Mouse (Mus musculus): ENCODE results near the gene Dnajc28.
A peak's percentile ranks its signal among the peaks of the same experiment; 100 is the strongest.
"Not testable (repeated sequence)": the region's sequence is repeated elsewhere in the genome, so short reads cannot be mapped to it uniquely, and the experiment has no call there.

Dnajc28 gene

DNA sequence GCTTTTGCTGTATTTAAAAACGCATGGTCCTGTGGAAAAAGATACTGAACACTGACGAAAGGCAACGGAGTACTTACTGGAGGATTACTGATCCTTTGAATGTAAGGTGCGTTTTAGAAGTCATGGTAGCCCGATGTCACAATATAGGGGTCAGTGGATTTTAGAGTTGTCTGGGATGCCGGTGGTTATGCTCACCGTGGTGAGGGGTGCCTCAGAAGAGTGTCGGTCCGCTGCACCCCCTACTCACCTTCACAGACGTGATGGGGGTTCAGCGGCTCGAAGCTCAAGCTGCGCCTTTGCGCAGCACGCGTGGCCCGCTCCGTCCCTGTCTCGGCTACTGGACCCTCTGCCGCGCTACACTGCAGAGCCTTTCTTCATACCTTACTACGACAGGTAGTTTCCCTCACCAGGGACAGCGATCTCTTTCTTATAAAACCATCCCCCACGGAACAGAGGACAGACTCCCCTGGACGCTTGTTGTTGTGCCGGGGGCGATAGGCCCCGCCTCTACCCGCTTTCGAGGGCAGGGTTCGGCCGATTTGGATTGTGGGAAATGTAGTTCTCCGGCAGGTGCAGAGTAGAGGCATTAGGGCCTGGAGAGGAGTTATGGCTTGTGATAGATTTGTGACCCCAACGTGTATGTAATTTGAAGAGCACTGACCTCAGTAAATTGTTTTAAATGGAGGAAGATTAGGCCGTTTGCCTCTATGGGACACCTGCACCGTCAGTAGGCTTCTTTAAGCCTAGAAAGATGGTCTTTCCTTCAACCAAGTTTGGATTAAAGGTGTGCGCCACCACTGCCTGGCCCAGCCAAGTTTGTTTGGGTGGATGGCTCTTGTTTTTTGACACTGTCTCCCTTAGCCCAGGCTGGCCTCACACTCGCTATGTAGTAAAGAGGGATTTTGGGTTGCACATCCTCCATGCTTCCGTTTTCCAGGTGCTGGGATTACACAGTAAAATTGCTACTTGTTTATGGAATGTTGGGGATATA, at the start of gene Dnajc28:
Gene Dnajc28 (minus strand): TSS at position 516 of the 991 bp plus-strand sequence.
- DNase-seq: peak; percentile 87 to 91

DNA sequence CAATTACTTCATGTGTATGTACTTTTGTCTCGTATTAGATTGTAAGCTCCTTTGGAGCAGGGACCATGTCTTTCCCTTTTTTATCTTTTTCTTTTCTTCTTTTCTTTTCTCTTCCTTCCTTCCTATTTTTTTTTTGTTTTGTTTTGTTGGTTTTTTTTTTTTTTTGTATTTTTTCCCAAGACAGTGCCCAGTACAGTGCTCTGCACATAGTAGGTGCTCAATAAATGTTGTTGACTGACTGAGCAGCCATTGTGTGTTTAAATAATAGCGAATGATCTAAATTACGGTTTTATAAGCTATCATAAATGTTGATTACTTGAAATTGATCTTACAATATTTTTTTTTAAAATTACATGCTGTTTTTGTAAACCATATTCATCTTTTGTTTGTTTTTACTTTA, 45.0 kb upstream of the Dnajc28 start:
- no peak for DNase-seq

DNA sequence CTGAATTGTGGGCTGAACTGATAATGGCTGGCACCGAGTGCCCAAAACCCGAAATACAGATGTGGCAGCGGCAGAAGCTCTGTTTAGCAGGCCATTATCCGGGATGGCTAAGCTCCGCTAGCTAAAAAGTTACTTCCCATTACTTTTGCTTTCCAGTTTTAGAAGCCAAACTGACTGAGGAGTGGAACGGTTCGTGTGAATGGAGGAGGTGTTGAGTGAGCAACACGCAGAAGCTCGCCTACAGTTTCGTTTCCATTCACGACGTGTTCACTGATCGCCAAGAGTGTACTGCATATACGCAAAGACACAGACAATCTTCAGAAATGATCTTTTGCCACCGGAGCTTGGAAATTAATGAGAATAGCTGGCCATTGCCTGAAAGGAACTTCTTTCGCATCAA, 43.5 kb upstream of the Dnajc28 start:
- DNase-seq: no peak

DNA sequence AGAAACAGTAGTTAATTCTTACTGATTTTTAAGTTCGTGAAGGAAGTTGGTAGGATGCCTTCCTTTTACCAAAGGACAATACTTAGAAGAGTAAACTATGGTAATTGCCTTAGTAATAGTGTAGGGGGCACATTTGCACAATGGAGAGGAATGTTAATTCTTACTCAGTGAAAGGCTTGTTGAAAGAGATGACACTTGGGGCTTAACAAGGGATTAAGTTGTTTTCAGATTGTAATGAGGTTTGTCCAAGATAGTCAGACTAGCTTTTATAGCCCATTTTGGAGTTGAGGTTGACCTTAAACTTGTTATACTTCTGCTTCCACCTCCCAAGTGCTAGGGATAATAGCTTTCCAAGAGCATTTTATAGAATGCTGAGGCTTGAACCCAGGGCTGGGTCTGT, 42.6 kb upstream of the Dnajc28 start:
- DNase-seq: no peak

- no peak for DNase-seq
Measured at GRCm38 (mm10) chr16:91659798-91660197, 41.0 kb upstream of the Dnajc28 start.

- DNase-seq: no peak
Measured at GRCm38 (mm10) chr16:91658471-91658870, 39.6 kb upstream of the Dnajc28 start.

GRCm38 (mm10) chr16:91657285-91657684, 38.5 kb upstream of the Dnajc28 start:
- no peak for DNase-seq

GRCm38 (mm10) chr16:91655285-91655684, 36.5 kb upstream of the Dnajc28 start:
- no peak for DNase-seq

DNA sequence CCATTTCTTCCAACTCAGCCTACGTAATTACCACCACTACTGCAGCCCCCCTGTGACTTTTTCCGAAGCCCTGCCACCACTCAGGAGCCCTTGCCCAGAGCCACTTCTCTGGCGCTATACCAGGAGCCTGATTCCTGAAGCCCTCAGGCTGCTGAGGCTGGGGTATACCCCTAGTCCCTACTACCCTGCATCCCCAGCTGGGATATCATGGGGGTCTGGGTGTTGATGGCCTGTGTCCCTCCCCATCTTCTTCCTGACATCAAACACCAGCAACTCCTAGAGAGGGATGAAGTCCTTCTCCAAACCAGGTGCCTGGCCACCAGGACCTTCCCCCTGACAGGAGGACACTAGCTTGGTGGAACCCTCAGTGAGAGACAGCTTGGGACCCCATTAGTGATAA, 33.4 kb upstream of the Dnajc28 start:
- no peak for DNase-seq

DNA sequence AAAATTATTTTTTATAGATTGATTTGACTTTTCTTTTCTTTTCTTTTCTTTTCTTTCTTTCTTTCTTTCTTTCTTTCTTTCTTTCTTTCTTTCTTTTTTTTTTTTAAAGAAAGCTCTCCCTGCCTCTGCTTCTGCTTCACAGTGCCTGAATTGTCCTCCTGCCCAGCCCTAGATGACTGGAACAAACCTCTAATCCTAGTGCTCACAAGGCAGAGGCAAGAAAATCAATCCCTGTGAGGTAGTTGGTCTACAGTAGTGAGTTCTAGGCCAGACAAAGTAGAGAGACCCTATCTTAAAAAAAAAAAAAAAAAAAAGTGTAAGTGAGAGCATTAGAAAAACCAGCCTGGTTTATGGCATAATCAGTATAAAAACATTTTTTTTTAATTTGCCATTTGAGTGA, 31.0 kb upstream of the Dnajc28 start:
- no peak for DNase-seq

DNA sequence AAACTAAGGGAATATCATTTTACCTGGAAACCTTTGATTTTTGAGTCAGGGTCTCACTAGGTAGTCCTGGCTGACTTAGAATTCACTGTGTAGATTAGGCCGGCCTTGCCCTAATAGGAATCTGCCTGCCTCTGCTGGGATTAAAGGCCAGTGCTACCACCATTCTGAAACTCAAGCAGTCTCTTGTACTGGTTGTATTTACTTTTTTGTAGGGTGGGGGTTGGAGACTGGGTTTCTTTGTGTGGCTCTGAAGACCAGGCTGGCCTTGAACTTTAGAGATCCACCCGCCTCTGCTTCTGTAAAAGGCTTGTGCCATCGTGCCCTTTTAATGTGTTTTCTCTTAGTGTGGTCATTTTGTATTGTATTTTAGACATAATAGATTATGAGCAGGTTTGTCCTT, 30.4 kb upstream of the Dnajc28 start:
- no peak for DNase-seq

- peak; percentile 82 to 88 for DNase-seq
Measured at GRCm38 (mm10) chr16:91648220-91648550, 29.4 kb upstream of the Dnajc28 start.

DNA sequence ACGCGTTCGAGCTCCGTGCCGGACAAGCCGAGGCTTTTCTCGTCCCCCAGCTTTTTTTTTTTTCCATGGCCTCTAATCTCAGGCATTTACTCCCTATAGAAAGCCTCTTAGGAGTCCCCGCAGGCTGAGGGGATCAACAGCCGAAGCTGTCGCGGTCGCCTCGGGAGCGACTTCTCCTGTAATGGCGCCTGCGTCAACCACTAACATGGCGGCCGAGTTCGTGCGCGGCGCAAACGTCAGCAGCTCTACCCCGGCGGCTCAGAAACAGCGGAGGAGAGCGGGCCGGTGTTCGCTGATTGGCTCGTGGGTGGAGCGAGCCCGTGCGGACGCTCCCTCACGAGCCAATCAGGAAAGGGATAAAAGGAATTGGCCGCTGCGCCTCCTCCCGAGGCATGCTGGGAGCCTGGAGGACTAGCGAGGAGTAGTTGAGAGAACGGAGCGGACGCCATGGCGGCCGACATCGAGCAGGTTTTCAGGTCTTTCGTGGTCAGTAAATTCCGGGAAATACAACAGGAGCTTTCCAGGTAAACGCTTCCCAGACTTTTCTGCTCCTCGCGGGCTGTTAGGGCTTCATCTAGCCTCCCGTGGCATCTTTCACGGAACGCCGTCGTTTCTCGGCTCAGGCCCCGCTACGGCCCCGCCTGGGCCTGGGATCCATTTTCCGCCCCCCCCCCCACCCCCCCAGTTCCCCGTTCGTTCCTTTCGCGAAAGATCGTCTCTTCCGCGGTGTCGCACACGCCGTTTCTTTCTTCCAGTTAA, 28.8 kb upstream of the Dnajc28 start, which contains the start of gene Son:
Gene Son (plus strand): TSS at position 46 of the 759 bp plus-strand sequence.
- peak; percentile 96 to 97 for DNase-seq

DNA sequence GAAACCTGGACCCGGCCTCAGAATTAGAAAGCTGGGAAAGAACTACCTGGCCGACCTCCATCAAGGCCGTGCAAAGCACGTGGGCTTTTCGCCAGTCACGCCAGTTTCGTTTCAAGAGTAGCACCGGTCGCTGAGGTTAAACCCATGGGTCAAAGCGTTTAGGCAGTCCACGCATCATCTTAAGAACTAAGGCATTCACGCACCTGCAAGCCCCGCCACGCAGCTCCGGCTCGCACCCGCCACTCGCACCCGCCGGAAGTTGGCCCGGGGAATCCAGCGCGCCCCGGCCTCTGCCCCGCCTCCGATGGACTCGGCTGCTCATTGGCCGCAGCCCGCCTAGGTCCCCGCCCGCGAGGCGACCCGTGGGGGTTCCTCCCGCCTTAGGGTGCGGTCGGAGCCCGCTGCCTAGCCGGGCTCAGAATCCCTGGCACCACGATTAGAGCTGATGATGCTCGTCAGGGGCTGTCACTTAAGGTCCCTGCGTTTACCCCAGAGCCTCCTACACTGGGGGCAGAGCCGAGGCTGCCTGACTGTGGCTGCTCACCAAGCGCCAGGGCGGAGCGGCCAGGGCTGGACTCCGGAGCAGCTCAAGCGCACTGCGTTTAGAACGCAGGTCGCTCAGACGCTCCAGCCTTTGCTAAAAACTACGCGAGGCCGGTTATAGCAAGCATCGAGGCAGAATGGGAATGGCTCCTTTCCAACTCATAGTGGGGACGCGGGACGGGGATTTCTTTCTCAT, 28.0 kb upstream of the Dnajc28 start, which contains the start of gene Gart:
Gene Gart (minus strand): TSS at position 272 of the 739 bp plus-strand sequence.
- DNase-seq: peak; percentile 95 to 97

- DNase-seq: no peak
Measured at GRCm38 (mm10) chr16:91645995-91646602, 27.3 kb upstream of the Dnajc28 start.

GRCm38 (mm10) chr16:91645420-91645819, 26.6 kb upstream of the Dnajc28 start:
- DNase-seq: not testable (repeated sequence)

GRCm38 (mm10) chr16:91644901-91645300, 26.1 kb upstream of the Dnajc28 start:
- no peak for DNase-seq

GRCm38 (mm10) chr16:91640171-91640570, 21.3 kb upstream of the Dnajc28 start:
- no peak for DNase-seq

GRCm38 (mm10) chr16:91639636-91640035, 20.8 kb upstream of the Dnajc28 start:
- DNase-seq: no peak

DNA sequence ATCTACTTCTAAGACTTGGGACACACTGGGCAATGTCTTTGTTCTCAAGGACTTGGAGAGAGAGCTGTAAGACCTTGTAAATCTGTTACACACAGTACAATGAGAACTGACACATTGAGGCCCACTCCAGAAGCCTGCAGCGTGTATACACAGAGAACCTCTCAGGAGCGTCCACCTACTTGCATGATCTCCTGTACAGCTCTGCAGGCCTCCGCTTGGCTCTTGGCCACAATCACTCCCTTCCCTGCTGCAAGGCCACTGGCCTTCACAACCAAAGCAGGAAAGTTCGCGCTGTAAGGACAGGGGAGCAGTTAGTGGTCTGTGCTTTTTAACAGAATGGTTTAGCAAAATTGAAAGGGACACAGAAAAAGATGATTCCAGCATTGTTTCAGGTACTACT, 20.3 kb upstream of the Dnajc28 start:
- DNase-seq: no peak

- DNase-seq: no peak
Measured at GRCm38 (mm10) chr16:91633641-91634040, 14.8 kb upstream of the Dnajc28 start.

DNA sequence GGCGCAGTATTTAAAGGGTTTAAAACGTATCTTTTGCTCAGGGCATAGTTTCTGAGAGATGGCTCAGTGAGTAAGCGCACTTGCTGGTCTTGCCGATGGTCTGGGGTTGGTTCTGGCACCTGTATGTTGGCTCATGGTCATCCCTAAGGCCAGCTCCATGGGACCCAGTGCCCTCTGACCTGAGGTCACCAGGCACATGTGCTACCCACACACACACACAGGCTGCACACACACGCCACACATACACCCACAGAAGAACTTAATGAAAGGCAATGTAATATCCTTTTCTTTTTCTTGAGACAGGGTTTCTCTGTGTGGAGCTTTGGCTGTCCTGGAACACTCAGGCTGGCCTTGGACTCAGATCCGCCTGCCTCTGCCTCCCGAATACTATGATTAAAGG, 14.1 kb upstream of the Dnajc28 start:
- DNase-seq: no peak
